Mouse (Mus musculus) MEL (cell line): ENCODE results near the gene Acvr1b. TPM values are rescaled to one million over a fixed set of nuclear protein-coding genes. Genes with fewer than 3 reads are reported as not detected.

ENCODE experiments used
- DNase-seq: peaks from one replicate; pipeline ENCODE4 v3.0.0; 2011; ENCODE audit warnings: low read depth, low spot score
- H3K27ac ChIP-seq: 2 replicates; pipeline ENCODE4 v1.5.1; 2012; ENCODE audit warnings: low read depth, mild to moderate bottlenecking, control low read depth, low read length, moderate library complexity; ENCODE audit not compliant: control insufficient read depth
- H3K27me3 ChIP-seq, 2 experiments: fragments of 150-350 bp in 1 of 2; sonication (generic) in 1 of 2; 2 replicates each; pipeline ENCODE4 v1.6.1; 2012; ENCODE audit warnings: low read length in 2 of 2, mild to moderate bottlenecking in 2 of 2, improper control_type of control experiment in 1 of 2, moderate library complexity in 1 of 2; ENCODE audit not compliant: insufficient read depth in 2 of 2, control insufficient read depth in 1 of 2
- H3K36me3 ChIP-seq, 2 experiments: 2 replicates each; pipeline ENCODE4 v1.6.1; 2012 to 2014; ENCODE audit warnings: low read length in 2 of 2, improper control_type of control experiment in 1 of 2, inconsistent platforms in 1 of 2, mild to moderate bottlenecking in 1 of 2; ENCODE audit not compliant: insufficient read depth in 2 of 2, control insufficient read depth in 1 of 2
- H3K4me1 ChIP-seq, 2 experiments: fragments of 150-350 bp in 1 of 2; sonication (generic) in 1 of 2; 2 replicates each; pipeline ENCODE4 v1.6.1; 2012; ENCODE audit warnings: low read length in 2 of 2, improper control_type of control experiment in 1 of 2, mild to moderate bottlenecking in 1 of 2; ENCODE audit not compliant: insufficient read depth in 2 of 2, control insufficient read depth in 1 of 2
- H3K4me3 ChIP-seq, 2 experiments: fragments of 150-350 bp in 1 of 2; sonication (generic) in 1 of 2; 2 replicates each; pipeline ENCODE4 v1.5.1; 2012; ENCODE audit warnings: low read depth in 2 of 2, low read length in 2 of 2, mild to moderate bottlenecking in 2 of 2, moderate library complexity in 2 of 2, control low read depth in 1 of 2, improper control_type of control experiment in 1 of 2; ENCODE audit not compliant: control insufficient read depth in 1 of 2, insufficient read depth in 1 of 2
- H3K79me2 ChIP-seq: 2 replicates; pipeline ENCODE4 v1.6.1; 2012; ENCODE audit warnings: mild to moderate bottlenecking, low read length, moderate library complexity; ENCODE audit not compliant: control insufficient read depth, poor library complexity, insufficient read depth
- H3K9ac ChIP-seq: 2 replicates; pipeline ENCODE4 v1.6.1; 2012; ENCODE audit warnings: low read depth, mild to moderate bottlenecking, control low read depth, low read length, moderate library complexity; ENCODE audit not compliant: control insufficient read depth, poor library complexity, severe bottlenecking
- H3K9me3 ChIP-seq: fragments of 150-350 bp; sonication (generic); replicated peaks from 2 replicates; pipeline ENCODE4 v1.6.1; 2012; ENCODE audit warnings: mild to moderate bottlenecking, low read length, improper control_type of control experiment, moderate library complexity; ENCODE audit not compliant: insufficient read depth
- CHD1 ChIP-seq: IDR thresholded peaks from 2 replicates; pipeline ENCODE4 v1.6.1; 2012; ENCODE audit warnings: low read depth, mild to moderate bottlenecking, inconsistent platforms, low read length, improper control_type of control experiment
- CTCF ChIP-seq, 3 experiments: IDR thresholded peaks in 2 of 3; conservative IDR thresholded peaks in 1 of 3; 2 replicates each; pipeline ENCODE4 v1.5.1; 2011 to 2012; ENCODE audit warnings: low read length in 3 of 3, low read depth in 2 of 3, mild to moderate bottlenecking in 2 of 3, improper control_type of control experiment in 1 of 3, inconsistent platforms in 1 of 3, mixed read lengths in 1 of 3, moderate library complexity in 1 of 3; ENCODE audit not compliant: control insufficient read depth in 1 of 3, insufficient read depth in 1 of 3, poor library complexity in 1 of 3, severe bottlenecking in 1 of 3
- ELF1 ChIP-seq: IDR thresholded peaks from 2 replicates; pipeline ENCODE4 v1.6.1; 2014; ENCODE audit warnings: low read depth, mild to moderate bottlenecking, inconsistent platforms, low read length, improper control_type of control experiment, moderate library complexity
- EP300 ChIP-seq, 2 experiments: IDR thresholded peaks; 2 replicates each; pipeline ENCODE4 v1.6.1; 2011; ENCODE audit warnings: improper control_type of control experiment in 2 of 2, low read length in 2 of 2, low read depth in 1 of 2, mild to moderate bottlenecking in 1 of 2
- MAFK ChIP-seq: IDR thresholded peaks from 2 replicates; pipeline ENCODE4 v1.6.1; 2011; ENCODE audit warnings: low read depth, mild to moderate bottlenecking, low read length, improper control_type of control experiment, borderline replicate concordance
- MXI1 ChIP-seq: IDR thresholded peaks from 2 replicates; pipeline ENCODE4 v1.6.1; 2011; ENCODE audit warnings: mild to moderate bottlenecking, low read depth, low read length, improper control_type of control experiment
- MYB ChIP-seq: IDR thresholded peaks from 2 replicates; pipeline ENCODE4 v1.6.1; 2011; ENCODE audit warnings: mild to moderate bottlenecking, low read depth, low read length, improper control_type of control experiment
- MYC ChIP-seq: IDR thresholded peaks from 2 replicates; pipeline ENCODE4 v1.6.1; 2011; ENCODE audit warnings: low read depth, mild to moderate bottlenecking, low read length, improper control_type of control experiment, moderate library complexity
- NELFE ChIP-seq: IDR thresholded peaks from 2 replicates; pipeline ENCODE4 v1.6.1; 2011; ENCODE audit warnings: low read depth, low read length, improper control_type of control experiment
- NRF1 ChIP-seq: IDR thresholded peaks from 2 replicates; pipeline ENCODE4 v1.6.1; 2014; ENCODE audit warnings: low read depth, mild to moderate bottlenecking, inconsistent platforms, low read length, improper control_type of control experiment, moderate library complexity; ENCODE audit not compliant: poor library complexity, insufficient read depth, severe bottlenecking
- POLR2A ChIP-seq, 2 experiments: IDR thresholded peaks; 2 replicates each; pipeline ENCODE4 v1.6.1; 2011 to 2012; ENCODE audit warnings: low read length in 2 of 2, mild to moderate bottlenecking in 2 of 2, control low read depth in 1 of 2, improper control_type of control experiment in 1 of 2, low read depth in 1 of 2, moderate library complexity in 1 of 2; ENCODE audit not compliant: control insufficient read depth in 1 of 2, insufficient read depth in 1 of 2, poor library complexity in 1 of 2
- POLR2AphosphoS2 ChIP-seq: IDR thresholded peaks from 2 replicates; pipeline ENCODE4 v1.6.1; 2011; ENCODE audit warnings: low read length, improper control_type of control experiment
- POLR2AphosphoS5 ChIP-seq: IDR thresholded peaks from 2 replicates; pipeline ENCODE4 v1.6.1; 2012; ENCODE audit warnings: low read depth, borderline replicate concordance, mild to moderate bottlenecking, inconsistent platforms, low read length, moderate library complexity, mixed read lengths
- SIN3A ChIP-seq: IDR thresholded peaks from 2 replicates; pipeline ENCODE4 v1.6.1; 2012; ENCODE audit warnings: low read length, improper control_type of control experiment, inconsistent platforms
- SMC3 ChIP-seq: IDR thresholded peaks from 2 replicates; pipeline ENCODE4 v1.6.1; 2011; ENCODE audit warnings: low read depth, low read length, improper control_type of control experiment
- TAL1 ChIP-seq: IDR thresholded peaks from 2 replicates; pipeline ENCODE4 v1.6.1; 2012; ENCODE audit warnings: mild to moderate bottlenecking, inconsistent platforms, low read length, moderate library complexity, mixed read lengths
- TBP ChIP-seq: IDR thresholded peaks from 2 replicates; pipeline ENCODE4 v1.8.0; 2011; ENCODE audit warnings: low read depth, low read length, improper control_type of control experiment
- ZC3H11A ChIP-seq: IDR thresholded peaks from 2 replicates; pipeline ENCODE4 v1.6.1; 2012; ENCODE audit warnings: low read depth, mild to moderate bottlenecking, inconsistent platforms, low read length, improper control_type of control experiment
- ZNF384 ChIP-seq: IDR thresholded peaks from 2 replicates; pipeline ENCODE4 v1.6.1; 2012; ENCODE audit warnings: low read depth, mild to moderate bottlenecking, inconsistent platforms, low read length, improper control_type of control experiment
- polyA plus RNA-seq, 2 experiments: library from polyadenylated mRNA; stranded (reverse) in 1 of 2; unstranded in 1 of 2; fragments of >175 nt in 1 of 2; fragments of >200 nt in 1 of 2; gene quantifications; 2 replicates each; pipeline versions ENCODE4 v1.2.1 to v1.2.4; 2012; ENCODE audit warnings: low replicate concordance in 2 of 2, low read depth in 1 of 2; ENCODE audit not compliant: insufficient read length in 2 of 2, insufficient read depth in 1 of 2, missing spikeins in 1 of 2
- total RNA-seq: library from RNA; depleted of rRNA; stranded (reverse); fragments of 300-350 nt; gene quantifications from 2 replicates; pipeline ENCODE4 v1.2.3, GENCODE M21; 2012

Acvr1b gene
- total and polyA plus RNA-seq, 3 experiments: 10.4 to 13.2 TPM; not detected in 1

DNA sequence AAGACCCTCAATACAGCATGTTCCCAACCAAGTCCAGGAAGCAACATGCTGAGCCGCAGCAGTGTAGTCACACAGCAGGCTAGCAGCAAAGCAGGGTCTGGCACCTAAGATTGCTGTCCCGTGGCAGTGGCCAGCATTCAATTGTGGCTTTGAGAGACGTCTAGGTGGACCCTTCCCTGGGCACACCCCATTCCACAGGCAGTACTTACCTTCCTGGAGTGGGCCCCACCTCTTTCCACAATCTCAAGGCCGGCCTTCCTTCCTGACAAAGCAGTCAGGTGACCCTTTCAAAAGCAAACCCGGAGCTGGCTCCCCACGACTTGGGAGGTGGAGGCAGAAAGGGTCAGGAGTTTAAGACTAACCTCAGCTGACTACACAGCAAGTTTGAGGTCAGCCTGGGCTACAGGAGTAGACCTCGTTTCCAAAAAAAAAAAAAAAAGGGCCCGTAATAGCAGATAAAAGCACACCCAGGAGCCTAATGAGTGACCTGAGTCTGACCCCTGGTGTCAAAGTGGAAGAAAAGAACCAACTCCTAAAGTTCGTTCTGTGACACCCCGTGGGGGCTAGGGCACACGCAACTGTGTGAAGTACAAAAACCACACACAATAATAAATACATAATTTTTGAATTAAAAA lies 59.9 kb downstream of the Acvr1b start (continued):
- no peak for TF ChIP-seq MXI1
- TF ChIP-seq ZC3H11A: no peak
- peak in 1 of 3 experiments; percentile 20; a peak in 1 of 6 replicates for TF ChIP-seq CTCF (IDR thresholded peaks at IDR 0.05 in 2 of 3, conservative IDR thresholded peaks at IDR 0.05 in 1 of 3; ENCODE audit: control insufficient read depth in 1 of 3, insufficient read depth in 1 of 3, low read depth in 2 of 3, low read length in 3 of 3, poor library complexity in 1 of 3, severe bottlenecking in 1 of 3)
- TF ChIP-seq POLR2AphosphoS2: no peak
- no peak for TF ChIP-seq SIN3A
- TF ChIP-seq NELFE: no peak
- TF ChIP-seq TBP: no peak
- no peak for TF ChIP-seq MYB
- TF ChIP-seq ELF1: no peak
- no peak for TF ChIP-seq TAL1
- peak; percentile 81 for TF ChIP-seq ZNF384
- no peak for TF ChIP-seq EP300 (IDR thresholded peaks at IDR 0.05; ENCODE audit: low read depth in 1 of 2, low read length in 2 of 2)

DNA sequence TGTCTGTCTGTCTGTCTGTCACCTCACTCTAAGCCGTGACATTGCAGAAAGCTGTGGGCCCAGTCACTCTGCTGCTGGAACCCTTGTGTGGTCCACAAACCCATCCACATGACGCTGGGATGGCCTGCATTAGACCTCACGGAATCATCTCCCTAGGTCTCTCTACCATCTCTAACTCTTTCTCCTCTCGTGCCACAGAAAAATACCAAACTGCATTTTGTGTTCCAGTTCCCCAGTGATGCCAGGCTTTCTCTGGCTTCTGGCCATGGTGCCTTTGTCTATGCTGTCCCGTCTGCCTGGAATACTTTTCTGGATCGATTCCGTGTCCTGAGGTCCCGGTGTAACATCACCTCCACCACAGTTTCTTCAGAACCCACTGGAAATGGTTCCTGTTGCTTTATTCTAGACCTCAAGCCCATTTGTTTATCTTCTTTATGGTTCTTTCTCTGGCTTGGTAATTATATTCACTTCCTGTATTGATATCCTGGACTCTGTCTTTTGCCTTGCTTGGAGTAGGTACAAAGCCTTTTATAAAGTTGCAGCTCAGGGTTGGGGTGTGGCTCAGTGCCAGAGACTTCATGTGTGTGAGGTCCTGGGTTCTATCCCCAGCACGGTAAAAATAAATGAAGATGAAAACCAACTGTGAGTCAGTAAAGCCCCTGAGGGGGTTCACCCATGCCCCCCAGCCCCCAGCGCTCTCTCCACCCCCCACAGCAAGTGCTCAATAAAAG lies 60.9 kb downstream of the Acvr1b start:
- no peak for DNase-seq
- H3K9ac ChIP-seq: no peak overlapping the region
- no peaks in the 10 kb centered on the region for H3K79me2 ChIP-seq
- H3K9me3 ChIP-seq: no peaks in the 10 kb centered on the region
- 0 out of 4 replicates have a peak, but pooled peaks of 1 of the 2 experiments have one; percentile 18 for TF ChIP-seq EP300 (IDR thresholded peaks at IDR 0.05; ENCODE audit: low read depth in 1 of 2, low read length in 2 of 2)
- TF ChIP-seq POLR2AphosphoS2: no peak
- TF ChIP-seq POLR2AphosphoS5: no peak
- TF ChIP-seq TBP: no peak
- TF ChIP-seq MAFK: no peak
- no peak for TF ChIP-seq MYC
- TF ChIP-seq SMC3: no peak
- TF ChIP-seq POLR2A (IDR thresholded peaks at IDR 0.05; ENCODE audit: control insufficient read depth in 1 of 2, insufficient read depth in 1 of 2, low read depth in 1 of 2, low read length in 2 of 2, poor library complexity in 1 of 2): no peak
- no peak overlapping the region for H3K4me3 ChIP-seq
- no peaks in the 10 kb centered on the region for H3K27me3 ChIP-seq
- no peak overlapping the region for H3K27ac ChIP-seq
- H3K36me3 ChIP-seq: no peaks in the 10 kb centered on the region; a peak in 1 of 4 replicates
- H3K4me1 ChIP-seq: no peaks in the 10 kb centered on the region

DNA sequence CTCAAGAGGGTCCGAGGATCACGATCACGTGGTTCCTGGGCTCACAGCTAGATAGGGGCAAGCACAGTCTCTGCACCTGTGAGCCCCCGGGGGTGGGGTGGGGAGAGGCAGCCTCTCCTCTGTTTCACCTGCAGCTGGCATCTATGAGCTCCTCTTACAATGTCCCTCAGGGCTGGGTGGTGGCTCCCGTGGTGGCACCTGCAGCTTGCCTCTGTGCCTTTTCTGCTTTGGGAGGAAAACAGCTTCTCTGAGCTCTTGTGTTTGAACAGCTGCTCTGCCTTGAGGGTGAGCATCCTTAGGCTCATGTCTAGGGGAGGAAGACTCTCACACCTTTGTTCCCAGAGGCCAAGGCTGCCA lies 61.5 kb downstream of the Acvr1b start:
- H3K27ac ChIP-seq: no peak overlapping the region
- no peak for DNase-seq
- TF ChIP-seq POLR2A (IDR thresholded peaks at IDR 0.05; ENCODE audit: control insufficient read depth in 1 of 2, insufficient read depth in 1 of 2, low read depth in 1 of 2, low read length in 2 of 2, poor library complexity in 1 of 2): no peak
- no peak for TF ChIP-seq NRF1
- no peak for TF ChIP-seq CHD1
- TF ChIP-seq, all 39 proteins: peak for 0
- Histone ChIP-seq H3K4me3 (no peak overlapping the region), H3K36me3 (no peaks in the 10 kb centered on the region; a peak in 1 of 4 replicates), H3K9me3 (no peaks in the 10 kb centered on the region), H3K79me2 (no peaks in the 10 kb centered on the region), H3K4me1 (no peaks in the 10 kb centered on the region), H3K27me3 (no peaks in the 10 kb centered on the region), H3K9ac (no peak overlapping the region)
